Mouse (Mus musculus): ENCODE results near the gene Slamf8. TPM values are rescaled to one million over a fixed set of nuclear protein-coding genes. Genes with fewer than 3 reads are reported as not detected.

Gene Slamf8
- polyA plus RNA-seq, 1 experiment from 2014 or later = not detected

DNA sequence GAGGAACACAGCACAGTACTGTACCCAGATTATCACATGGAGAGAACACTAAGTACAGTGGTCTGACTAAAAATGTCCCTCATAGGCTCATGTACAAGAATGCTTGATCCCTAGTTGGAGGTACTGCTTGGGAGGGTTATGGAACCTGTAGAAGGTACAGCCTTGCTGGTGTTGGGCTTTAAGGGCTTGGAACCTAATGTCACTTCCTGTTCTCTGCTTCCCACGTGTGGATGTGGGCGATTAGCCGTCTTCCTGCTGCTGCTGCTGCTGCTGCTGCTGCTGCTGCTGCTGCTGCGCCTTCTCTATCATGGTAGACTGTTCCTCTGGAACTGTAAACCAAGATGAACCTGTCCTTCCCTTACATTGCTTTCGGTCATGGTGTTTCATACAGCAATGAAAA is 33.2 kb upstream of the Slamf8 start:
- no peak overlapping the region for H3K27ac ChIP-seq (replicated peaks)
- no peak overlapping the region for H3K9ac ChIP-seq
- H3K9me3 ChIP-seq (replicated peaks) = no peaks in the 10 kb centered on the region
- H3K4me1 ChIP-seq = no peaks in the 10 kb centered on the region
- ATAC-seq (ENCODE audit: insufficient number of reproducible peaks, low FRiP score, low TSS enrichment, low read depth) = no peak
- H3K4me3 ChIP-seq (replicated peaks) = no peak overlapping the region
- no peaks in the 10 kb centered on the region for H3K36me3 ChIP-seq
- H3K27me3 ChIP-seq = no peaks in the 10 kb centered on the region
- H3K4me2 ChIP-seq (replicated peaks) = no peak overlapping the region
- 62% methylated on average over 5 of the region's 5 CpGs for WGBS

DNA sequence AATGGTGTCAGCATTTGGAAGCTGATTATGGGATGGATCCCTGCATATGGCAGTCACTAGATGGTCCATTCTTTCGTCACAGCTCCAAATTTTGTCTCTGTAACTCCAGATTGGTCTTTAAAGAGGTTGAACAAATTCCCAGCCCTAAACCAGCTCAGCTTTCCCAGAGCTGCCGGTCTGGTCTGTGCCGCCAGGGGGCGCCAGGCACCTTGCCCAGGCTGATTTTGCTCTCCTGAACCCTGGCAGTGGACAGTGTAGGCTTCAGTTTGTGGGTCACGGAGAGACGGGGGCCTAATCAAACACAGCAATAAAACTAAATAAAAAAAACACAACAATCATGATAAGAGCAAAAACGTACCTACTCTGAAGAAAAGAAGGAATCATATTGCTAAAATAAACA is 28.9 kb upstream of the Slamf8 start:
- 21% methylated on average over 7 of the region's 7 CpGs for WGBS
- H3K4me2 ChIP-seq (replicated peaks) = no peak overlapping the region

DNA sequence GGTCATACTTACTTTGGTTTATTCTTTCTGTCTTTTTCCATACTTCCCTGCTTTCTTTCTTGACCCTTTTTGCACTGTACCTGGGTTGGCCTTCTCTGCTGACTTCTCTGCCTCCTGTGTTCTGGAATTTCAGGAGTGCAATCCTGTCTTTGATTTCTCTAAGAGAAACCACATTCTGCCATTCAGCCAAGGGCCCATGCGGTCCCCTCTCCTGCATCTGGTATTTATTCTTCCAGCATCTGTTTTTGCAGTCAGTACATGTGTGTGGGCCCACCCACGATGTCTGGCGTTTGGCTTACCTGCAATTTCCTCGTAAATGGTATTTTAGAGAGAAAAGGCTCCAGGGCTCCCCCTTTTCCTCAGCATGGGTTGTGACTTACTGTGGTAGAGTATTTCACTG is 27.8 kb upstream of the Slamf8 start:
- H3K27ac ChIP-seq (replicated peaks) = no peak overlapping the region
- no peak for ATAC-seq (ENCODE audit: insufficient number of reproducible peaks, low FRiP score, low TSS enrichment, low read depth)
- H3K9me3 ChIP-seq (replicated peaks) = no peaks in the 10 kb centered on the region
- H3K4me1 ChIP-seq = peaks cover 15% of the 10 kb centered on the region
- H3K4me2 ChIP-seq (replicated peaks) = no peak overlapping the region
- no peaks in the 10 kb centered on the region for H3K36me3 ChIP-seq
- H3K27me3 ChIP-seq = no peaks in the 10 kb centered on the region
- H3K9ac ChIP-seq = no peak overlapping the region
- no peak overlapping the region for H3K4me3 ChIP-seq (replicated peaks)
- WGBS = 13% methylated on average over 4 of the region's 4 CpGs

More for the DNA sequence above, 28.9 kb upstream of the Slamf8 start:
- H3K27ac ChIP-seq (replicated peaks) = no peak overlapping the region
- no peaks in the 10 kb centered on the region for H3K27me3 ChIP-seq
- peaks cover 15% of the 10 kb centered on the region for H3K4me1 ChIP-seq
- no peak overlapping the region for H3K9ac ChIP-seq
- ATAC-seq (ENCODE audit: insufficient number of reproducible peaks, low FRiP score, low TSS enrichment, low read depth) = no peak
- H3K36me3 ChIP-seq = no peaks in the 10 kb centered on the region
- H3K9me3 ChIP-seq (replicated peaks) = no peaks in the 10 kb centered on the region
- no peak overlapping the region for H3K4me3 ChIP-seq (replicated peaks)

DNA sequence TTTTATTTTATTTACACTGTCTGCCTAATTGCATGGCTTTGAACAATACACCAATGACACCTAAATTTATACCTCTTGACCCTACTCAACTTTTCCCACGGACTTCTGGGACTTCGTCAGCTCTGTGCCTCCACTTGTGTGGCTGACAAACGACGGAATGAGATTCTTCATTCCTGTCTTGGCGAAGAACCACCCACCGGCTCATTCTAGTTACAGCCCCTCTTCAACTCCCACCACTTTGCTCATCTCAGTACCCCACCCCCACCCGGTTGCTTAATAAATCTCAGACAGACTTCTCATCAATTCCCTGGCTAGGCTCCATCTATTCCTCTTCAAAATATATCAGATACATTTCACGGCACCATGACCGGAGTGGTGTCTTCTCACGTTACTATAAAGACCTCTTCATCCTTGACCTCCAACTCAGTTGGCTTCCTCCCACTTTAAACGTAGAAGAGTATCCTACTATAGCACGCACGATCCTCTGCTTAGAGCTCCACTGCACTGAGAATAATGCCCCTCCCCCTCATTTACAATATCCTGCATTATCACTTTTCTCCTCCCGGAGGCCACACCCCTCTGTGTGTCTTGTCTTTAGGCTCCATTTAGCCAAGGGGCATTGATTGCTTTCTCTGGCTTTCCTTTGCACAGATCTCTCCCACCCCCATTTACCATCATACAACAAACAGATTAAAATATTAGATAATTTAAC is 27.2 kb upstream of the Slamf8 start:
- no peak for ATAC-seq (ENCODE audit: insufficient number of reproducible peaks, low FRiP score, low TSS enrichment, low read depth)
- Histone ChIP-seq H3K4me2 (replicated peaks) (peak overlapping the region; percentile 61), H3K9ac (no peak overlapping the region), H3K4me3 (replicated peaks) (peak overlapping the region; percentile 31), H3K27ac (replicated peaks) (no peak overlapping the region), H3K27me3 (no peaks in the 10 kb centered on the region), H3K4me1 (peaks cover 15% of the 10 kb centered on the region), H3K9me3 (replicated peaks) (no peaks in the 10 kb centered on the region), H3K36me3 (no peaks in the 10 kb centered on the region)
- 16% methylated on average over 14 of the region's 14 CpGs for WGBS

DNA sequence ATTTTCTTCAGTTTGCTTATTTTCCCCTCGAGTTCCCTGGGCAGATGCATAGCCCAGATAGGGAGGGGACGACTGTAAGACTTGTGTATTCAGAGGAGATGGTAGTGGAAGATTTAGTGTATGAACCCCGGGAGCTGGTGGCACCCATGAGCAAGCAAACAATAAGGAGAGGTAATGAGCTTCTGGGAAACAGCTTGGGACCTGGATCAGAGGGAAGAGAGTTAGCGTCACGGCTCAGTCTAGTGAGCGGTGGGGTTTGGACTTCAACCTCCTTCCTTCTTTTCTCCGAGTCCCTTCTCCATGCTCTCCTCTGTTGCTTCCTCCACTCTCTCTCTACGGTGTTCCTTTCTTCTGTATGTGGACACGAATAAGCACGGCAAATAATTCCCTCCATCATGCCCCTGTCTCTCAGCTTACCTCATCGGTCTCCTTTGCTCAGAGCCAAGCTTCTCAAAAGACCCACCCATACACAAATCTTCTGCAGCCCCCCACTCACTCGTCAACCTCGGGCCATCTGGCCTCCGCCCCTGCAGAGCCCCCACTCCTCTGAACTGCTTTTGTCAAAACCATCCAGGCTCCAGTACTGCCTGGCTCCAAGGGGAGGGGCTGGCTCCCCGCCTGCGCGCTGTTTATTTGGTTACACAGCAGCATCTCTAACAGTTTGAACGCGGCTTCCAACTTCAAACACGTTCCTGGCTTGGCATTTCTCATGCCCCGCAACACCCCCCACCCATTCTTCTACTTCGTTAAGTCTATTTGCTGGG is 26.4 kb upstream of the Slamf8 start:
- WGBS = 12% methylated on average over 22 of the region's 22 CpGs
- Histone ChIP-seq H3K9me3 (replicated peaks) (no peaks in the 10 kb centered on the region), H3K9ac (no peak overlapping the region), H3K27ac (replicated peaks) (no peak overlapping the region), H3K27me3 (no peaks in the 10 kb centered on the region), H3K4me2 (replicated peaks) (peak overlapping the region; percentile 61), H3K4me3 (replicated peaks) (peak overlapping the region; percentile 31), H3K36me3 (no peaks in the 10 kb centered on the region), H3K4me1 (peaks cover 15% of the 10 kb centered on the region)
- no peak; the same call in 1 of the 2 replicates for ATAC-seq (ENCODE audit: insufficient number of reproducible peaks, low FRiP score, low TSS enrichment, low read depth)

DNA sequence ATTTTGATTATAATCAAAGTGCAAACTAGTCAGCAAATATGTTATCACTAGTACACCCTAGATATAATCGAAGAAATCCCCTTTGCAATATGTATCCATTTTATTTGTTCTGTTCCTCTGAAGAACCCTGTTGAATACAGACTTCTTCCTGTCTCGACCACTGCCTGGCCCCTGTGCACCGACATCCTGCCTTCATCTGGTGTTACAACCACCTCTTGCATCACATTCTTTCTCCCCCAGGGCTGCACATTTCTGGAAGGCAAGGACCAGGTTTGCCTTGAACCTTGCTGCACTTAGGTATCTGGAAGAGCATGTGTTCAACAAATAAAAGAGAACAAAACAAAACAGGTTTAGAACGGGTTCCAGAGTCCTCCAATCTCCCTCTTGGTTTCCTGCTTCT is 25.0 kb upstream of the Slamf8 start:
- H3K4me2 ChIP-seq (replicated peaks) = no peak overlapping the region
- no peak for ATAC-seq (ENCODE audit: insufficient number of reproducible peaks, low FRiP score, low TSS enrichment, low read depth)
- WGBS = 52% methylated on average over 4 of the region's 4 CpGs
- H3K9me3 ChIP-seq (replicated peaks) = no peaks in the 10 kb centered on the region
- H3K4me3 ChIP-seq (replicated peaks) = no peak overlapping the region
- H3K9ac ChIP-seq = no peak overlapping the region
- peaks cover 15% of the 10 kb centered on the region for H3K4me1 ChIP-seq
- no peak overlapping the region for H3K27ac ChIP-seq (replicated peaks)
- no peaks in the 10 kb centered on the region for H3K27me3 ChIP-seq
- no peaks in the 10 kb centered on the region for H3K36me3 ChIP-seq

DNA sequence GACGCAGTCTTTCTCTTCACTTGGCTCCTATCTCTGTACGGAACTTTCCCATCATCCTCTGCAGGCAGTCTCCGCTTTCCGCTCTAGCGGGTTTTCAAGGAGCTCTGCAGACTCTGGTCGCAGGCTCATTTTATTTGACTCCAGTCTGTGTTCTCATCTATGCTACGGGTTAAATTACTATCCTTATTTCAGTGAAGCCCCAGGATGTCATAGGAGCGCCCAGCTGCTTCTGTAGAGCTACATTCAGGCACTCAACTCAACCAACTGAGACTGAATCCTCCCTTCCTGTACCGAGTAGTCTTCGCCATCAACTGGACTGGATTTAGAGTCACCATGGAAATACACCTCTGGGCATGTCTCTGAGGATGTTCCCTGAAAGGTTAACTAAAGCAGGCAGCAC is 24.3 kb upstream of the Slamf8 start:
- H3K27ac ChIP-seq (replicated peaks) = no peak overlapping the region
- H3K9ac ChIP-seq = no peak overlapping the region
- peaks cover 15% of the 10 kb centered on the region for H3K4me1 ChIP-seq
- H3K27me3 ChIP-seq = no peaks in the 10 kb centered on the region
- H3K4me2 ChIP-seq (replicated peaks) = no peak overlapping the region
- no peaks in the 10 kb centered on the region for H3K9me3 ChIP-seq (replicated peaks)
- H3K4me3 ChIP-seq (replicated peaks) = no peak overlapping the region
- WGBS = 85% methylated on average over 10 of the region's 10 CpGs
- no peak for ATAC-seq (ENCODE audit: insufficient number of reproducible peaks, low FRiP score, low TSS enrichment, low read depth)
- H3K36me3 ChIP-seq = no peaks in the 10 kb centered on the region

DNA sequence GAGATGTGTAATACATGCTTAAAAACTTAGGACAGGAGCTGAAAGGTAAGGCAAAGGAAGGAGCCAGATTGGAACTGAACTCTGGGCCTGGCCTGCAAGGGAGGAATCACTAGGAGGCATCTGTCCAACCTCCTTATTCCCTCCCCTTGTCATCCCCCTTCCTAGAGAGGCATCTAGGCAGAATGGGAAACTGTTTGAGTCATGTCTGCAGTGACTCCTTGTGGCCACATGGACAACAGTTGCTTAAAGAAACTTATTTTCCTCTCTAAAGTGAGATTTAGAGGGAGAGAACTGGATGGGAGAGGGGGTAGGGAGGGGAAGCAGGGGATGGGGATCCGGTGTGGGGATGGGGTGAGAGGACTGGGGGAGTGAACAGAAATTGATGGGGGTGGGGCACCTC is 22.4 kb upstream of the Slamf8 start:
- Histone ChIP-seq H3K36me3 (no peaks in the 10 kb centered on the region), H3K9me3 (replicated peaks) (no peaks in the 10 kb centered on the region), H3K9ac (no peak overlapping the region), H3K27ac (replicated peaks) (no peak overlapping the region), H3K27me3 (no peaks in the 10 kb centered on the region), H3K4me1 (peaks cover 13% of the 10 kb centered on the region), H3K4me2 (replicated peaks) (no peak overlapping the region), H3K4me3 (replicated peaks) (no peak overlapping the region)
- ATAC-seq (ENCODE audit: insufficient number of reproducible peaks, low FRiP score, low TSS enrichment, low read depth) = no peak
- WGBS = 40% methylated on average over 1 of the region's 1 CpGs

DNA sequence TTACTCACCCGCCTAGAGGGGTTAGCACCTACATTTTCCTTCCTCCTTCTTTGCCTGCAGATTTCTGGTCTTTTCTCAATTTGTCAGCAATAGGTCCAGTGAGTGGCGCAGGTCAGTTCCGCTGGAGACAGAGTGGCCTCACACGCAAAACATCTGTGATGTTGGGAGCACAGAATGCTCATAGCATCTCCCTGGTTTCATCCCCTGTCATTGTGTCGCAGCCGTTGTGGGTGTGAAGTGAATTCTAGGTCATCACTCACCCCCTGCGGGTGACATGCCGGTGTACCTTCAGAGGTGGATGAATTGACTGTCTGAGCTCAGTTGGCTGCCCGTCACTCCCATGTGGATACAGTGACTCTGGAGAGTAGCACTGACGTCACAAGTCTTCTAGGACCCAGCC is 20.9 kb upstream of the Slamf8 start:
- no peak for ATAC-seq (ENCODE audit: insufficient number of reproducible peaks, low FRiP score, low TSS enrichment, low read depth)
- H3K9ac ChIP-seq = no peak overlapping the region
- no peaks in the 10 kb centered on the region for H3K27me3 ChIP-seq
- H3K4me3 ChIP-seq (replicated peaks) = no peak overlapping the region
- no peaks in the 10 kb centered on the region for H3K9me3 ChIP-seq (replicated peaks)
- no peaks in the 10 kb centered on the region for H3K4me1 ChIP-seq
- H3K27ac ChIP-seq (replicated peaks) = no peak overlapping the region
- 84% methylated on average over 10 of the region's 10 CpGs for WGBS
- no peaks in the 10 kb centered on the region for H3K36me3 ChIP-seq
- no peak overlapping the region for H3K4me2 ChIP-seq (replicated peaks)

DNA sequence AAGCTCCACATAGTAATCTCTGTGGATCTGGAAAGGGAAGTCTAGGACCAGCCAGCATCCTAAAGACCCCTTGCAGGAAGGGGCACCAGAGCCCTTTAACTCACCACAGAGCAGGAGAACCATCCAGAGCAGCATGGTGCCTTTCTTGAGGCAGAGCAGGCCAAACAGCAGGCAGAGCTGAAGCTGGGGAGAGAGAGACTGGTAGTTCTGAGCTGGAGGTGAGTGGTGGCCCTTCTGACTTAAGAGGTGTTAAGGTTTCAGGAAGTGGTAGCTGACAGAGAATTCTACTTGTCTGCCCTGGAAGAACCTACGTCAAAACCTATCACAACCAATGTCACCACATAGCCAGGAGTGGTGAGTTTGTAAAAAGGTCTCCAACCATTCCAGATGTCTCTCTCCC is 12.0 kb upstream of the Slamf8 start, which contains the start of gene Fcrl6:
Gene Fcrl6, minus strand, starts transcription at position 226 of the 400 bp plus-strand sequence.
- Histone ChIP-seq H3K4me2 (replicated peaks) (no peak within 1 kb of the TSS), H3K4me1 (no peaks in the 10 kb centered on the region), H3K36me3 (no peaks in the 10 kb centered on the region), H3K4me3 (replicated peaks) (no peak within 1 kb of the TSS), H3K27me3 (no peaks in the 10 kb centered on the region), H3K9ac (no peak within 1 kb of the TSS), H3K9me3 (replicated peaks) (no peaks in the 10 kb centered on the region), H3K27ac (replicated peaks) (no peak within 1 kb of the TSS)
- ATAC-seq (ENCODE audit: insufficient number of reproducible peaks, low FRiP score, low TSS enrichment, low read depth) = no peak
- WGBS = 87% methylated on average over 1 of the region's 1 CpGs

DNA sequence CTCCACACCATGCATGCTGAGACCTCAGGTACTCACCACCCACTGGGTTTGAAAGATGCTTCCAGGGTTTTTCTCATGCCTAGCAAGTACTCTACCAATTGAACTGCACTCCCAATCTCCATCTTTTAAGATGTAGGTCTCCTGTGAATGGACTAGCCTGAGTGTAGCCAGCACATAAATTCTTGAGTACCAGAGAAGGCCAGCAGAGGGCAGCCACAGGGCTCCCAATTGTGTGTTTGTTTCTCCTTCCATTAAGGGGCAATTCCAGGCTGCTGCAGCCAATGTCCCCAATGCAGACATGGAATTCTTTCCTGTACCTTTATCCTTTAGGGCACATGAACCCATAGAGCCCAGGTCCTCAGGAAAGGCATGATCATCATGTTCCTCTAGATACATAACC is 4.1 kb upstream of the Slamf8 start:
- Histone ChIP-seq H3K36me3 (no peaks in the 10 kb centered on the region), H3K9ac (no peak overlapping the region), H3K4me2 (replicated peaks) (no peak overlapping the region), H3K27me3 (no peaks in the 10 kb centered on the region), H3K4me3 (replicated peaks) (no peak overlapping the region), H3K27ac (replicated peaks) (no peak overlapping the region), H3K9me3 (replicated peaks) (no peaks in the 10 kb centered on the region), H3K4me1 (no peaks in the 10 kb centered on the region)
- ATAC-seq (ENCODE audit: insufficient number of reproducible peaks, low FRiP score, low TSS enrichment, low read depth) = no peak

DNA sequence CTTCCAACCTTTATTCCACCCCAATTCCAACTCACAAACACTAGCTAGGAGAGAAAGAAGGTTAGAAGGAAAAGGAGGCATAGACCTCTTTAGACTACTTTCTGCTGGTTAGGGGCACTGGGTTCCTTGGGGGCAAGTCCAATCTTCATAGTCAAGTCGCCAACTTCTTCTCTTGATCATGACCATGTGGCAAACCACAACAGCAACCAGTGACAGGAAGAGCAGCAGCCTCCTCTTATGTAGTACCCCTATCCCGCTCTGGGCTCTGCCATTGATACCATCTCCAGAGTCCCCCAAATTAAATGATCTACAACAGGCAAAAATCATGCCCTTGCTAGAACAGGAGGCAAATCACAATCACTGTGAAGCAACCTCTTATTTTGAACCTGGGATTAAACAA is 3.6 kb upstream of the Slamf8 start:
- Histone ChIP-seq H3K4me1 (no peaks in the 10 kb centered on the region), H3K36me3 (no peaks in the 10 kb centered on the region), H3K4me3 (replicated peaks) (no peak overlapping the region), H3K4me2 (replicated peaks) (no peak overlapping the region), H3K9ac (no peak overlapping the region), H3K9me3 (replicated peaks) (no peaks in the 10 kb centered on the region), H3K27ac (replicated peaks) (no peak overlapping the region), H3K27me3 (no peaks in the 10 kb centered on the region)
- 77% methylated on average over 2 of the region's 2 CpGs for WGBS
- no peak for ATAC-seq (ENCODE audit: insufficient number of reproducible peaks, low FRiP score, low TSS enrichment, low read depth)
